Mouse (Mus musculus) CH12.LX (cell line): Measurements from ENCODE around the gene Oxct1.

Experiments used
- CTCF ChIP-seq, 2 experiments: IDR thresholded peaks in 1 of 2; conservative IDR thresholded peaks in 1 of 2; 2 replicates each; pipeline ENCODE4 v1.5.1; 2011 to 2012; ENCODE audit warnings: low read depth in 2 of 2, low read length in 2 of 2, improper control_type of control experiment in 1 of 2, inconsistent platforms in 1 of 2, mild to moderate bottlenecking in 1 of 2, moderate library complexity in 1 of 2
- IRF4 ChIP-seq: IDR thresholded peaks from 2 replicates; pipeline ENCODE4 v1.6.1; 2014; ENCODE audit warnings: low read depth, mild to moderate bottlenecking, inconsistent platforms, low read length, improper control_type of control experiment
- MAX ChIP-seq: IDR thresholded peaks from 2 replicates; pipeline ENCODE4 v1.6.1; 2011; ENCODE audit warnings: low read length, improper control_type of control experiment
- POLR2A ChIP-seq: IDR thresholded peaks from 2 replicates; pipeline ENCODE4 v1.6.1; 2011; ENCODE audit warnings: low read depth, mild to moderate bottlenecking, improper control_type of control experiment, low read length

GRCm38 (mm10) chr15:4148649-4149389, 122.6 kb downstream of the Oxct1 start:
- TF ChIP-seq MAX (no peak), CTCF (conservative IDR thresholded peaks at IDR 0.05 in 1 of 2, IDR thresholded peaks at IDR 0.05 in 1 of 2; ENCODE audit: low read depth in 2 of 2, low read length in 2 of 2) (no peak), IRF4 (no peak), POLR2A (no peak)
